Mouse (Mus musculus) MEL (cell line): ENCODE data around the gene Mob3a. TPM values are rescaled to one million over a fixed set of nuclear protein-coding genes. Genes with fewer than 3 reads are reported as not detected.

ENCODE experiments used
- DNase-seq: peaks from one replicate; pipeline ENCODE4 v3.0.0; 2011; ENCODE audit warnings: low read depth, low spot score
- H3K27ac ChIP-seq: 2 replicates; pipeline ENCODE4 v1.5.1; 2012; ENCODE audit warnings: low read depth, mild to moderate bottlenecking, control low read depth, low read length, moderate library complexity; ENCODE audit not compliant: control insufficient read depth
- H3K27me3 ChIP-seq, 2 experiments: fragments of 150-350 bp in 1 of 2; sonication (generic) in 1 of 2; 2 replicates each; pipeline ENCODE4 v1.6.1; 2012; ENCODE audit warnings: low read length in 2 of 2, mild to moderate bottlenecking in 2 of 2, improper control_type of control experiment in 1 of 2, moderate library complexity in 1 of 2; ENCODE audit not compliant: insufficient read depth in 2 of 2, control insufficient read depth in 1 of 2
- H3K36me3 ChIP-seq, 2 experiments: 2 replicates each; pipeline ENCODE4 v1.6.1; 2012 to 2014; ENCODE audit warnings: low read length in 2 of 2, improper control_type of control experiment in 1 of 2, inconsistent platforms in 1 of 2, mild to moderate bottlenecking in 1 of 2; ENCODE audit not compliant: insufficient read depth in 2 of 2, control insufficient read depth in 1 of 2
- H3K4me1 ChIP-seq, 2 experiments: fragments of 150-350 bp in 1 of 2; sonication (generic) in 1 of 2; 2 replicates each; pipeline ENCODE4 v1.6.1; 2012; ENCODE audit warnings: low read length in 2 of 2, improper control_type of control experiment in 1 of 2, mild to moderate bottlenecking in 1 of 2; ENCODE audit not compliant: insufficient read depth in 2 of 2, control insufficient read depth in 1 of 2
- H3K4me3 ChIP-seq, 2 experiments: fragments of 150-350 bp in 1 of 2; sonication (generic) in 1 of 2; 2 replicates each; pipeline ENCODE4 v1.5.1; 2012; ENCODE audit warnings: low read depth in 2 of 2, low read length in 2 of 2, mild to moderate bottlenecking in 2 of 2, moderate library complexity in 2 of 2, control low read depth in 1 of 2, improper control_type of control experiment in 1 of 2; ENCODE audit not compliant: control insufficient read depth in 1 of 2, insufficient read depth in 1 of 2
- H3K79me2 ChIP-seq: 2 replicates; pipeline ENCODE4 v1.6.1; 2012; ENCODE audit warnings: mild to moderate bottlenecking, low read length, moderate library complexity; ENCODE audit not compliant: control insufficient read depth, poor library complexity, insufficient read depth
- H3K9ac ChIP-seq: 2 replicates; pipeline ENCODE4 v1.6.1; 2012; ENCODE audit warnings: low read depth, mild to moderate bottlenecking, control low read depth, low read length, moderate library complexity; ENCODE audit not compliant: control insufficient read depth, poor library complexity, severe bottlenecking
- H3K9me3 ChIP-seq: fragments of 150-350 bp; sonication (generic); replicated peaks from 2 replicates; pipeline ENCODE4 v1.6.1; 2012; ENCODE audit warnings: mild to moderate bottlenecking, low read length, improper control_type of control experiment, moderate library complexity; ENCODE audit not compliant: insufficient read depth
- CHD2 ChIP-seq: IDR thresholded peaks from 2 replicates; pipeline ENCODE4 v1.6.1; 2011; ENCODE audit warnings: low read length, improper control_type of control experiment
- CTCF ChIP-seq, 3 experiments: IDR thresholded peaks in 2 of 3; conservative IDR thresholded peaks in 1 of 3; 2 replicates each; pipeline ENCODE4 v1.5.1; 2011 to 2012; ENCODE audit warnings: low read length in 3 of 3, low read depth in 2 of 3, mild to moderate bottlenecking in 2 of 3, improper control_type of control experiment in 1 of 3, inconsistent platforms in 1 of 3, mixed read lengths in 1 of 3, moderate library complexity in 1 of 3; ENCODE audit not compliant: control insufficient read depth in 1 of 3, insufficient read depth in 1 of 3, poor library complexity in 1 of 3, severe bottlenecking in 1 of 3
- E2F4 ChIP-seq: IDR thresholded peaks from 2 replicates; pipeline ENCODE4 v1.6.1; 2011; ENCODE audit warnings: low read depth, low read length, improper control_type of control experiment, borderline replicate concordance
- ELF1 ChIP-seq: IDR thresholded peaks from 2 replicates; pipeline ENCODE4 v1.6.1; 2014; ENCODE audit warnings: low read depth, mild to moderate bottlenecking, inconsistent platforms, low read length, improper control_type of control experiment, moderate library complexity
- EP300 ChIP-seq, 2 experiments: IDR thresholded peaks; 2 replicates each; pipeline ENCODE4 v1.6.1; 2011; ENCODE audit warnings: improper control_type of control experiment in 2 of 2, low read length in 2 of 2, low read depth in 1 of 2, mild to moderate bottlenecking in 1 of 2
- GABPA ChIP-seq: IDR thresholded peaks from 2 replicates; pipeline ENCODE4 v1.6.1; 2012; ENCODE audit warnings: low read depth, mild to moderate bottlenecking, inconsistent platforms, low read length, improper control_type of control experiment, moderate library complexity
- HCFC1 ChIP-seq: IDR thresholded peaks from 2 replicates; pipeline ENCODE4 v1.6.1; 2012; ENCODE audit warnings: low read depth, mild to moderate bottlenecking, inconsistent platforms, low read length, improper control_type of control experiment, moderate library complexity
- JUND ChIP-seq: IDR thresholded peaks from 2 replicates; pipeline ENCODE4 v1.6.1; 2011; ENCODE audit warnings: low read depth, mild to moderate bottlenecking, improper control_type of control experiment, low read length
- MEF2A ChIP-seq: IDR thresholded peaks from 2 replicates; pipeline ENCODE4 v1.6.1; 2014; ENCODE audit warnings: low read depth, mild to moderate bottlenecking, inconsistent platforms, low read length, improper control_type of control experiment; ENCODE audit not compliant: poor library complexity, insufficient replicate concordance, severe bottlenecking; ENCODE audit errors: extremely low read depth
- MXI1 ChIP-seq: IDR thresholded peaks from 2 replicates; pipeline ENCODE4 v1.6.1; 2011; ENCODE audit warnings: mild to moderate bottlenecking, low read depth, low read length, improper control_type of control experiment
- MYB ChIP-seq: IDR thresholded peaks from 2 replicates; pipeline ENCODE4 v1.6.1; 2011; ENCODE audit warnings: mild to moderate bottlenecking, low read depth, low read length, improper control_type of control experiment
- MYC ChIP-seq: IDR thresholded peaks from 2 replicates; pipeline ENCODE4 v1.6.1; 2011; ENCODE audit warnings: low read depth, mild to moderate bottlenecking, low read length, improper control_type of control experiment, moderate library complexity
- NRF1 ChIP-seq: IDR thresholded peaks from 2 replicates; pipeline ENCODE4 v1.6.1; 2014; ENCODE audit warnings: low read depth, mild to moderate bottlenecking, inconsistent platforms, low read length, improper control_type of control experiment, moderate library complexity; ENCODE audit not compliant: poor library complexity, insufficient read depth, severe bottlenecking
- POLR2AphosphoS5 ChIP-seq: IDR thresholded peaks from 2 replicates; pipeline ENCODE4 v1.6.1; 2012; ENCODE audit warnings: low read depth, borderline replicate concordance, mild to moderate bottlenecking, inconsistent platforms, low read length, moderate library complexity, mixed read lengths
- RAD21 ChIP-seq: IDR thresholded peaks from 2 replicates; pipeline ENCODE4 v1.6.1; 2011; ENCODE audit warnings: mild to moderate bottlenecking, low read depth, low read length, improper control_type of control experiment
- RCOR1 ChIP-seq: IDR thresholded peaks from 2 replicates; pipeline ENCODE4 v1.6.1; 2012; ENCODE audit warnings: low read depth, mild to moderate bottlenecking, inconsistent platforms, low read length, improper control_type of control experiment
- SIN3A ChIP-seq: IDR thresholded peaks from 2 replicates; pipeline ENCODE4 v1.6.1; 2012; ENCODE audit warnings: low read length, improper control_type of control experiment, inconsistent platforms
- SMC3 ChIP-seq: IDR thresholded peaks from 2 replicates; pipeline ENCODE4 v1.6.1; 2011; ENCODE audit warnings: low read depth, low read length, improper control_type of control experiment
- USF1 ChIP-seq: IDR thresholded peaks from 2 replicates; pipeline ENCODE4 v1.6.1; 2014; ENCODE audit warnings: low read depth, mild to moderate bottlenecking, inconsistent platforms, low read length, improper control_type of control experiment, moderate library complexity
- ZC3H11A ChIP-seq: IDR thresholded peaks from 2 replicates; pipeline ENCODE4 v1.6.1; 2012; ENCODE audit warnings: low read depth, mild to moderate bottlenecking, inconsistent platforms, low read length, improper control_type of control experiment
- ZKSCAN1 ChIP-seq: IDR thresholded peaks from 2 replicates; pipeline ENCODE4 v1.6.1; 2012; ENCODE audit warnings: low read depth, mild to moderate bottlenecking, inconsistent platforms, low read length, improper control_type of control experiment, moderate library complexity
- ZMIZ1 ChIP-seq: IDR thresholded peaks from 2 replicates; pipeline ENCODE4 v1.6.1; 2012; ENCODE audit warnings: low read depth, mild to moderate bottlenecking, inconsistent platforms, low read length, improper control_type of control experiment, moderate library complexity
- polyA plus RNA-seq, 2 experiments: library from polyadenylated mRNA; stranded (reverse) in 1 of 2; unstranded in 1 of 2; fragments of >175 nt in 1 of 2; fragments of >200 nt in 1 of 2; gene quantifications; 2 replicates each; pipeline versions ENCODE4 v1.2.1 to v1.2.4; 2012; ENCODE audit warnings: low replicate concordance in 2 of 2, low read depth in 1 of 2; ENCODE audit not compliant: insufficient read length in 2 of 2, insufficient read depth in 1 of 2, missing spikeins in 1 of 2
- total RNA-seq: library from RNA; depleted of rRNA; stranded (reverse); fragments of 300-350 nt; gene quantifications from 2 replicates; pipeline ENCODE4 v1.2.3, GENCODE M21; 2012

Mob3a gene
- total and polyA plus RNA-seq, 3 experiments, result 38.3 to 63.4 TPM; not detected in 1

DNA sequence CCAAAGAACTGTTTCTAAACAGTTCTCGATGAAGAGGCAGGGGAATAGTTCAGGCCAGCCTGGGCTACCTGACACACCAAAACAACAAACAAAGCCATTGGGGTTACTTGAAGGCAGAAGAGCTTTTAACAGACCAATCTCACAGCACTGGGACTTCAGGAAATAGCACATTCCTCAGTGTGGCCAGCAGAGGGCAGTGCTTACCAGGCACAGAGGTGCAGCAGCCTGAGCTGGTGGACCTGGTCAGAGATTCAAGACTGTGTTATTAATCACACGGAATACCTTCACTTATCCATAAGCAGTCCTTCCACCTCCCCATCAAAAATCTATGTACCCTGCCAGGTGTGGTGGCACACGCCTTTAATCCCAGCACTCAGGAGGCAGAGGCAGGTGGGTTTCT, 45.6 kb upstream of the Mob3a start:
- Histone ChIP-seq H3K4me1 (peaks cover 0 to 19% of the 10 kb centered on the region in 2 experiments; a peak in 3 of 4 replicates), H3K9me3 (no peaks in the 10 kb centered on the region), H3K79me2 (no peaks in the 10 kb centered on the region), H3K9ac (no peak overlapping the region), H3K36me3 (peaks cover 0 to under 1% of the 10 kb centered on the region in 2 experiments; a peak in 2 of 4 replicates), H3K27me3 (no peaks in the 10 kb centered on the region), H3K4me3 (no peak overlapping the region), H3K27ac (no peak overlapping the region)
- DNase-seq, result peak; percentile 86
- no peak for TF ChIP-seq GABPA
- peak; percentile 93 for TF ChIP-seq RAD21
- no peak for TF ChIP-seq ELF1
- TF ChIP-seq MYC, result no peak
- no peak for TF ChIP-seq NRF1
- TF ChIP-seq JUND, result no peak
- no peak for TF ChIP-seq HCFC1
- peak; percentile 82 for TF ChIP-seq ZC3H11A
- TF ChIP-seq MXI1, result peak; percentile 40; the same call in 1 of the 2 replicates
- TF ChIP-seq POLR2AphosphoS5, result no peak
- no peak for TF ChIP-seq EP300 (IDR thresholded peaks at IDR 0.05; ENCODE audit: low read depth in 1 of 2, low read length in 2 of 2)
- no peak for TF ChIP-seq E2F4
- no peak for TF ChIP-seq ZKSCAN1
- TF ChIP-seq RCOR1, result no peak
- TF ChIP-seq CHD2, result no peak
- peak; percentile 96 to 97 (median 97) for TF ChIP-seq CTCF (IDR thresholded peaks at IDR 0.05 in 2 of 3, conservative IDR thresholded peaks at IDR 0.05 in 1 of 3; ENCODE audit: control insufficient read depth in 1 of 3, insufficient read depth in 1 of 3, low read depth in 2 of 3, low read length in 3 of 3, poor library complexity in 1 of 3, severe bottlenecking in 1 of 3)
- no peak for TF ChIP-seq MYB
- peak; percentile 77 for TF ChIP-seq SIN3A
- no peak for TF ChIP-seq ZMIZ1
- TF ChIP-seq MEF2A, result no peak
- peak; percentile 85 for TF ChIP-seq SMC3
- TF ChIP-seq USF1, result no peak
